Mouse (Mus musculus): ENCODE results near the gene Myo1a.
A peak's percentile ranks its signal among the peaks of the same experiment; 100 is the strongest.

Gene Myo1a

GRCm38 (mm10) chr10:127674794-127675522 lies 30.0 kb upstream of the Myo1a start:
- ATAC-seq (ENCODE audit: low TSS enrichment) = peak; percentile 68

GRCm38 (mm10) chr10:127675859-127676398 lies 29.0 kb upstream of the Myo1a start:
- ATAC-seq (ENCODE audit: low TSS enrichment) = no peak

GRCm38 (mm10) chr10:127676691-127677548 lies 28.1 kb upstream of the Myo1a start:
- ATAC-seq (ENCODE audit: low TSS enrichment) = peak; percentile 90

GRCm38 (mm10) chr10:127677591-127678336 lies 27.2 kb upstream of the Myo1a start:
- ATAC-seq (ENCODE audit: low TSS enrichment) = peak; percentile 28; the same call in 1 of the 2 replicates

- no peak for ATAC-seq (ENCODE audit: low TSS enrichment)
These were observed 25.8 kb upstream of the Myo1a start for GRCm38 (mm10) chr10:127679208-127679607.

- no peak for ATAC-seq (ENCODE audit: low TSS enrichment)
These were observed 25.1 kb upstream of the Myo1a start for GRCm38 (mm10) chr10:127679881-127680280.

- no peak for ATAC-seq (ENCODE audit: low TSS enrichment)
These were observed 22.1 kb upstream of the Myo1a start for GRCm38 (mm10) chr10:127682886-127683285.

GRCm38 (mm10) chr10:127691053-127691452 lies 13.9 kb upstream of the Myo1a start:
- ATAC-seq (ENCODE audit: low TSS enrichment) = no peak

- ATAC-seq (ENCODE audit: low TSS enrichment) = no peak; the same call in 1 of the 2 replicates
These were observed 10.3 kb upstream of the Myo1a start for GRCm38 (mm10) chr10:127694636-127695035.

- ATAC-seq (ENCODE audit: low TSS enrichment) = no peak
These were observed 9.2 kb upstream of the Myo1a start for GRCm38 (mm10) chr10:127695775-127696174.

GRCm38 (mm10) chr10:127698966-127699365 lies 6.0 kb upstream of the Myo1a start:
- ATAC-seq (ENCODE audit: low TSS enrichment) = peak; percentile 79; the same call in 1 of the 2 replicates

- no peak for ATAC-seq (ENCODE audit: low TSS enrichment)
These were observed 1.7 kb upstream of the Myo1a start for GRCm38 (mm10) chr10:127703299-127703698.

GRCm38 (mm10) chr10:127704293-127704692 lies 677 bp upstream of the Myo1a start:
- no peak for ATAC-seq (ENCODE audit: low TSS enrichment)

GRCm38 (mm10) chr10:127705783-127706182 lies 813 bp downstream of the Myo1a start:
- ATAC-seq (ENCODE audit: low TSS enrichment) = no peak

- ATAC-seq (ENCODE audit: low TSS enrichment) = no peak
These were observed 2.8 kb downstream of the Myo1a start for GRCm38 (mm10) chr10:127707721-127708120.

GRCm38 (mm10) chr10:127708850-127709370 lies 3.9 kb downstream of the Myo1a start:
- ATAC-seq (ENCODE audit: low TSS enrichment) = no peak

GRCm38 (mm10) chr10:127710331-127710730 lies 5.4 kb downstream of the Myo1a start:
- ATAC-seq (ENCODE audit: low TSS enrichment) = no peak

- no peak for ATAC-seq (ENCODE audit: low TSS enrichment)
These were observed 7.8 kb downstream of the Myo1a start for GRCm38 (mm10) chr10:127712736-127713135.

GRCm38 (mm10) chr10:127721671-127722418 lies 16.9 kb downstream of the Myo1a start:
- peak; percentile 84 for ATAC-seq (ENCODE audit: low TSS enrichment)

- ATAC-seq (ENCODE audit: low TSS enrichment) = no peak
These were observed 19.2 kb downstream of the Myo1a start, which contains the start of gene Tac2 for GRCm38 (mm10) chr10:127724178-127724577. Gene Tac2, plus strand, starts transcription at chr10:127724478.

GRCm38 (mm10) chr10:127725136-127725535 lies 20.2 kb downstream of the Myo1a start:
- ATAC-seq (ENCODE audit: low TSS enrichment) = no peak

Data from frontal cortex, adult (tissue).